Mouse (Mus musculus) testis, adult 2 months (tissue): ENCODE measurements around the gene Coq4. TPM values are rescaled to one million over a fixed set of nuclear protein-coding genes. Genes with fewer than 3 reads are reported as not detected.
A peak's percentile ranks its signal among the peaks of the same experiment; 100 is the strongest.
"Not testable (repeated sequence)": the region's sequence is repeated elsewhere in the genome, so short reads cannot be mapped to it uniquely, and the experiment has no call there.

ENCODE experiments used
- H3K27ac ChIP-seq: fragments of 200-500 bp; 2 replicates; pipeline ENCODE4 v1.5.1; 2012; ENCODE audit warnings: low read depth, low read length; ENCODE audit not compliant: control insufficient read depth, insufficient read depth
- H3K27me3 ChIP-seq: fragments of 200-500 bp; 2 replicates; pipeline ENCODE4 v1.6.1; 2012; ENCODE audit warnings: mild to moderate bottlenecking, low read length, moderate library complexity; ENCODE audit not compliant: control insufficient read depth, insufficient read depth
- H3K36me3 ChIP-seq: fragments of 200-500 bp; 2 replicates; pipeline ENCODE4 v1.6.1; 2012; ENCODE audit warnings: mild to moderate bottlenecking, low read length; ENCODE audit not compliant: control insufficient read depth, insufficient read depth
- H3K4me1 ChIP-seq: fragments of 200-500 bp; 2 replicates; pipeline ENCODE4 v1.6.1; 2012; ENCODE audit warnings: low read length; ENCODE audit not compliant: control insufficient read depth, insufficient read depth
- H3K4me3 ChIP-seq: fragments of 200-500 bp; 2 replicates; pipeline ENCODE4 v1.5.1; 2012; ENCODE audit warnings: low read depth, mild to moderate bottlenecking, low read length, moderate library complexity, mixed read lengths; ENCODE audit not compliant: control insufficient read depth
- CTCF ChIP-seq: fragments of 200-500 bp; IDR thresholded peaks from 2 replicates; pipeline ENCODE4 v1.5.1; 2012; ENCODE audit warnings: low read depth, mild to moderate bottlenecking, inconsistent platforms, low read length, moderate library complexity; ENCODE audit not compliant: control insufficient read depth, insufficient read depth, insufficient replicate concordance
- POLR2A ChIP-seq: fragments of 200-500 bp; IDR thresholded peaks from 2 replicates; pipeline ENCODE4 v1.6.1; 2012; ENCODE audit warnings: low read depth, mild to moderate bottlenecking, inconsistent platforms, low read length, moderate library complexity; ENCODE audit not compliant: control insufficient read depth
- polyA plus RNA-seq: library from polyadenylated mRNA; depleted of rRNA; stranded (reverse); fragments of >200 nt; gene quantifications from 2 replicates; pipeline ENCODE4 v1.2.3, GENCODE M21; 2012

Gene Coq4
- polyA plus RNA-seq, 1 experiment: 125 TPM

DNA sequence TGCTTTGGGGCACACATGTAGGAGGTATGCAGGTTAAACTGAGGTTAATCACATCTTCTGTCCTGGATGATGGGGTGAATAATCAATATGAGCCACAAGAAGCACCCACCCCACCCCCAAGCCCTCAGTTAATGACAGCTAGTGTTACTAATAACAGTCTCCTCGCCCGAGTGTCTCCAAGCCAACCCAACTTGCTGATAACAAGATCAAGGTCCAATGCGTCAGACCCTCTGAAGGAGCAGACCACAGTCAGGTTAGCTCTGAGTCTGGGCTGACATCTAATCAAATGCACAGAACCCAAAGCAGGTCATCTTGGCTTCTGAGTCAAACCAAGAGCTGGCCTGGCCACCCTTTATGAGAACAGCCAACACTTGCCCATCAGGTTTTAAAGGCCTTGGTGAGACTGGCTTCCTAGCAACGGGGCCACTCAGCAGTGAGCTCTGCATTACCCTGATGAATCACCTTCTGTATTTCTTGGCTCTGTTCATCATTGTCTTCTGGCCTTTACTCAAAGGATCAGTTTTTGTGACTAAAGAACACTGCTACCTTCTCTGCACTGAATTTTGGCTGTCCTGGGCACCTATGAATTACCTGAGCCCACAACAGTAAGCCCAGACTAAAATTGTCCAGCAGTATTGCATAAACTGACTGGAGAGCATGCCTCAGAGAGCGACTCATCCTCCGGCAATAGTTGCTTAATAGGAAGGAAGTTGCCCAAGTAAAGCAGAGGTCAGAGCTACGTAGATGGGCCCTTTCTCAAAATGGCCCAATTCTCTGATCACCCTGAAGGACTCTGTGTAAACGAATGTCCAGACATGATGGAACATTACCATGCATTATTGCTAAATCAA lies 15.5 kb upstream of the Coq4 start:
- H3K36me3 ChIP-seq: no peaks in the 10 kb centered on the region
- no peaks in the 10 kb centered on the region for H3K4me1 ChIP-seq
- H3K27ac ChIP-seq: no peak overlapping the region
- H3K27me3 ChIP-seq: no peaks in the 10 kb centered on the region
- TF ChIP-seq CTCF (no peak), POLR2A (no peak)
- no peak overlapping the region for H3K4me3 ChIP-seq

DNA sequence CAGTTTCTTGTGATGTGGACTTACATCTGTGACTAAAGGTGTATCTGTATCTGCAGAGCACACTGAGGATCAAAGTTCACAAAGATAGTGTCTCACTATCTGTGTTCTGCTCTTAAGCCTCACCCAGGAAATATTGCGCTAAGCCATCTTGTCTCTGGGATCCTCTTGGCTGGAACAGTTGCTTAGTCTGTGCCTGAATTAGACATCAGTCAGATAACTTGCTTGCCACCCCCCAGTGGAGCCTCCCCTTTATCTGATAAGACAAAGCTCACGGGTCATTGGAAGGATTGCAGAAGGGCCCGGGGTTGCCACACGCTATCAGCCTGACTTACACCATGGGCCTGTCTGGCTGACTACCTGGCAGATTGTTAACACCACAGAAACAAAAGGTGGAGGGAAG lies 14.0 kb upstream of the Coq4 start:
- TF ChIP-seq POLR2A (no peak), CTCF (no peak)
- H3K27ac ChIP-seq: no peak overlapping the region
- no peaks in the 10 kb centered on the region for H3K4me1 ChIP-seq
- H3K27me3 ChIP-seq: no peaks in the 10 kb centered on the region
- no peak overlapping the region for H3K4me3 ChIP-seq
- H3K36me3 ChIP-seq: 0 out of 2 replicates have a peak, but pooled peaks cover 2% of the 10 kb centered on the region

DNA sequence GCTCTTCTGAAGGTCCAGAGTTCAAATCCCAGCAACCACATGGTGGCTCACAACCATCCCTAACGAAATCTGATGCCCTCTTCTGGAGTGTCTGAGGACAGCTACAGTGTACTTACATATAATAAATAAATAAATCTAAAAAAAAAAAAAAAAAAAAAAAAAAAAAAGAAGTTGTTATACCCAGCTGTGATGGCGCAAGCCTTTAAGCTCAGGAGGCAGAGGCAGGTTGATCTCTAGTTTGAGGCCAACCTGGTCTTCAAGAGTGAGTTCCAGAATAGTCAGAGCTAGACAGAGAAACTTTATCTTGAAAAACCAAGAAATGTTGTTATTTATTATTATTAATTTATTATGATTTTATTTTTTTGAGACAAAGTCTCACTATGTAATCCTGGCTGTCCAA lies 6.0 kb upstream of the Coq4 start:
- H3K27me3 ChIP-seq, H3K4me3 ChIP-seq, H3K36me3 ChIP-seq, H3K27ac ChIP-seq, H3K4me1 ChIP-seq: not testable (repeated sequence)

DNA sequence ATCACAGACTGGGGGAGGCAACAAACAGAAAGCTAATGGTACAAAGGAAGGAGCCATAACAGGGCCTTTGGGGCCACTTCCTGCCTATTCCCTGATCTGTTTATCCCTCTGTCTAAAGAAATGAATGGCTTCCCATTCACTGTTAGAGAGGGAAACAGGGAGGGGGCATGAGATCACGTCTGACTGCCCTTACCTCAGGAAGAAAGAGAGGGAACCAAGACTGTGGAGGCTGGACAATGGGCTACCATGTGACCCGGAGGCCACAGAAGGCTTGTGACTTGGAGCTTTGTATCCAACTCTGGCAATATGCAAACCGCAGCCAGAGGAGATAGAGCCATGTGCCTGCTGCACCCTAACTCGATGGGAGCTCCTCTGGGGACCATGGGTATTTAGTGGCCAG lies 3.0 kb upstream of the Coq4 start:
- Histone ChIP-seq H3K4me3 (no peak overlapping the region), H3K36me3 (peaks cover 7% of the 10 kb centered on the region), H3K4me1 (peaks cover 4% of the 10 kb centered on the region; the same call in 1 of the 2 replicates), H3K27ac (no peak overlapping the region), H3K27me3 (no peaks in the 10 kb centered on the region)
- TF ChIP-seq POLR2A: no peak
- TF ChIP-seq CTCF: no peak

DNA sequence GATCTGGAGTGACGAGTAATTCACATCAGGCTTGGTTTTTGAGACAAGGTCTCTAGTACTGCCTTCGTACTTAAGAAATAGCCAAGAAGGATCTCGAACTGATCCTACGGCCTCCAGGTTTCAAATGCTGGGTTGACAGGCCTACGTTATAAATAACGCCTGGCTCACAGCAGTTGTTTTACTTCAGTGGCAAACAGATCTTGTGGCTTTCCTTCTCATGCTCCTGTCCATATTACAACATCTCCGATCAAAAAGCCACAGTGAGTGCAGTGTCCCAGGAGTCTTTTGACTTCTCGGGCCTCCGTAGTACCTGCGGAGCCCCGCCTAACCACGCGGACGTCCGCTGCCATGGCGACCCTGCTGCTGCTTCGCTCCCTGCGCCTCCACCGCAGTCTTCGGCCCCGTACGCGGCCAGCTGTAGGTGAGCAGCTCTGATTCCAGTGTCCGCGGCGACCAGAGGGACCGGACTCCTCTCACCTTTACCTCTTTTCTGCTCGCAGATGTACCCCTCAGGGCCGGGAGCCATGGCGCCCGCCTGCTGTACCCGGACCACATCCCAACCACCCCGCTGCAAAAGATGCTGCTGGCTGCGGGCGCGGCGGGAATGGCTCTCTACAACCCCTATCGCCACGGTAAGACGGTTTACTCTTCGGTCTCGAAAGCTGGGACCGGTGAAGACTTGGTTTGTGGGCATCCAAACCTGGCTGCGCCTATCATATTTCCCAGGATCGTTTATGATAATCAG lies 816 bp downstream of the Coq4 start, which contains the start of gene Trub2:
TSS of gene Trub2 (minus strand) at position 566 of the 745 bp plus-strand sequence.
- H3K27ac ChIP-seq: peak within 1 kb of the TSS; percentile 84
- peak within 1 kb of the TSS; percentile 96 for H3K4me3 ChIP-seq
- TF ChIP-seq CTCF (no peak), POLR2A (peak; percentile 79)
- peaks cover 4% of the 10 kb centered on the region; the same call in 1 of the 2 replicates for H3K4me1 ChIP-seq
- H3K36me3 ChIP-seq: peaks cover 5% of the 10 kb centered on the region
- no peaks in the 10 kb centered on the region for H3K27me3 ChIP-seq

DNA sequence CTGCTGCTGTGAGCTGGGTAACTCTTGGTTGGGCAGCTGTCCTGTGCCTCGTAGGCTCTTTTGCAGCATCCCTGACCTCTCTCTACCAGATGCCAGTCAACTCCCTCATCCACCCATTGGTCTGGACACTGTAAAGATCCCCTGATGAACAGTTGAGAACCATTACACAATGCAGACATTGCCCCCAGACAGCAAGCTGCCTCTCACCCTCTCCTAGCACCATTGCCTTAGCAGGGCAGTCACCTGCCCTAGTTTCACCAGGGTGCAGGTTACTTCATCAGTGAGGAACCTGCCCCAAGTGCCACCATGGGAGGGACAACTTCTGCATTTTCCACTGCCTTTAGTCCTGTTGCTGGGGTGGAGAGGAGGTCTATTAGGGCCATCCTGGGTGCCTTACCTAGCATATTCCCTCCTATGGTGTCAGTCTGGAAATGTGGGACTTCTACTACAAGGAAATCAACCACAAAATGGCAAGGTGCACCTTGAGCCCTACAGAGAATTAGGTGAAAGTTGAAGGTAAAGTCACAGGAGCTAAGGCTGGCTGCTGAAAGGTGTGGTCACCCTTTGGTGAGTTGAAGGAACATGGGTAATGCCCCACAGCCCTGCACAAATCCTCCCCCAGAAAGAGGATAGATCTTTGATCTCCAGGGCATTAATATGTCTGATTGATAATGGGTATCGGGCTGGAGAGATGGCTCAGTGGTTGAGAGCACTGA lies 5.6 kb downstream of the Coq4 start:
- no peaks in the 10 kb centered on the region for H3K4me1 ChIP-seq
- no peaks in the 10 kb centered on the region for H3K27me3 ChIP-seq
- H3K4me3 ChIP-seq: no peak overlapping the region
- H3K27ac ChIP-seq: no peak overlapping the region
- no peak for TF ChIP-seq CTCF
- no peak for TF ChIP-seq POLR2A
- H3K36me3 ChIP-seq: peaks cover 3% of the 10 kb centered on the region; the same call in 1 of the 2 replicates

DNA sequence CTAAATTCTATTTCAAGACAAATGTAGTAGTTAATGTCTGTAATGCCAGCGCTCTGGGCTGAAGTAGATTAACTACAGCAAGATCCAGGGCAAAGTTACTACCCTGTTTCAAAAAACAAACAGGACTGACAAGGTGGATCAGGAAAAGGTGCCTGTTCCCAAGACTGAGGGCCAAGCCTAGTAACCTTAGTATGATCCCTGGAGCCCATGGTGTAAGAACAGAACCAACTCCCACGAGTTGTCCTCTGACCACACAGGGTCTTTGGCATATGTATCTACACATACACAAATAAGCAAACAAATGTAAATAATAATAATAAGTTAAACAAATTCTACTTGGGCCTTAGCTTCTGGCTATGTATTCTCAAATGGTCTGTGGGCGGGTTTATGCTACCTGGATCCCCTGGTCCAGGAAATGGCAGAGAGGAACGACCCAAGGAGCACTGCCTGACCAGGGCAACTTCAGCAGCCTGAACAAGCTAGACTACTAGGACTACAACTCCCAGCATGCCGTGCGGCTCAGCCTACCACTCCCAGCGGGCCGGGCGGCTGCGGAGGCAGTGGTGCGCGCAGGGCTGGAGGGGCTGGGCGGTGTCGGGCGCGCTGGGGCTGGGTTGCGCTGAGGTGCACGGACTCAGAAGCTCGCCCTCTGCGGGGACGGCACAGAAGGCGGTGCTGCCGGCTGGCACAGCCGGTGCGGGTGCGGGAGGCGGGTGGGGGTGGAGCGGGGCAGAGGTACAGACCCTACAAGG lies 15.0 kb downstream of the Coq4 start, which contains the start of gene Slc27a4:
TSS of gene Slc27a4 (plus strand) at position 560 of the 752 bp plus-strand sequence.
- Histone ChIP-seq H3K27ac (no peak within 1 kb of the TSS), H3K27me3 (no peaks in the 10 kb centered on the region), H3K4me3 (peak within 1 kb of the TSS; percentile 82), H3K4me1 (no peaks in the 10 kb centered on the region), H3K36me3 (no peaks in the 10 kb centered on the region)
- peak; percentile 56; the same call in 1 of the 2 replicates for TF ChIP-seq POLR2A
- no peak for TF ChIP-seq CTCF
